Comparison of ENCODE assay signal across 19 mouse cellular contexts in genomic region chr14:28932746-28933293, GRCm38 (mm10).
"Had no signal": no experiment of that assay in that cellular context is flagged by ENCODE, and none has a peak within 500 bp of the region (broad histone marks: within the 10 kb centered on the region; RNA-seq: fewer than 3 reads in every experiment).

No protein-coding gene starts in this region.

- H3K4me1 ChIP-seq: lung, embryonic 15.5 days; megakaryocyte, embryonic 14.5 days; midbrain, embryonic 13.5 days; neural tube, embryonic 13.5 days; neural tube, embryonic 15.5 days had no signal

- DNase-seq: liver, postnatal 0 days; lung, adult 2 months; lung, postnatal 14 days; lung, postnatal 36 days; right cerebral cortex, postnatal 14 days; thymus, postnatal 14 days; thymus, postnatal 36 days had no signal

- H3K4me3 ChIP-seq: lung, embryonic 15.5 days; megakaryocyte, embryonic 14.5 days; midbrain, embryonic 13.5 days; myocyte; neural tube, embryonic 13.5 days; neural tube, embryonic 15.5 days; stomach, embryonic 15.5 days had no signal

- ATAC-seq: liver, postnatal 0 days; lung, postnatal 0 days; midbrain, embryonic 13.5 days; midbrain, embryonic 16.5 days had no signal

- H3K27me3 ChIP-seq: lung, embryonic 15.5 days; megakaryocyte, embryonic 14.5 days; midbrain, embryonic 13.5 days; neural tube, embryonic 13.5 days; neural tube, embryonic 15.5 days; stomach, embryonic 15.5 days had no signal

- H3K9me3 ChIP-seq: lung, embryonic 15.5 days; megakaryocyte, embryonic 14.5 days; midbrain, embryonic 13.5 days; neural tube, embryonic 13.5 days; neural tube, embryonic 15.5 days; stomach, embryonic 15.5 days had no signal

- H3K36me3 ChIP-seq: lung, embryonic 15.5 days; midbrain, embryonic 13.5 days; neural tube, embryonic 13.5 days; neural tube, embryonic 15.5 days; stomach, embryonic 15.5 days had no signal

- H3K9ac ChIP-seq: liver, postnatal 0 days; lung, embryonic 15.5 days; midbrain, embryonic 13.5 days; neural tube, embryonic 13.5 days; neural tube, embryonic 15.5 days; stomach, embryonic 15.5 days had no signal

- H3K4me2 ChIP-seq: lung, embryonic 15.5 days; midbrain, embryonic 11.5 days; midbrain, embryonic 13.5 days; neural tube, embryonic 13.5 days; neural tube, embryonic 15.5 days; stomach, embryonic 15.5 days had no signal

- H3K27ac ChIP-seq: lung, embryonic 15.5 days; macrophage; midbrain, embryonic 13.5 days; neural tube, embryonic 13.5 days; neural tube, embryonic 15.5 days; stomach, embryonic 15.5 days; stomach, postnatal 0 days had no signal
